Mouse (Mus musculus) right cerebral cortex, postnatal 14 days (tissue): ENCODE results near the gene Hes7.
A peak's percentile ranks its signal among the peaks of the same experiment; 100 is the strongest.

Experiments
- DNase-seq: peaks from one replicate; pipeline ENCODE4 v3.0.0; 2022

The Hes7 gene

DNA sequence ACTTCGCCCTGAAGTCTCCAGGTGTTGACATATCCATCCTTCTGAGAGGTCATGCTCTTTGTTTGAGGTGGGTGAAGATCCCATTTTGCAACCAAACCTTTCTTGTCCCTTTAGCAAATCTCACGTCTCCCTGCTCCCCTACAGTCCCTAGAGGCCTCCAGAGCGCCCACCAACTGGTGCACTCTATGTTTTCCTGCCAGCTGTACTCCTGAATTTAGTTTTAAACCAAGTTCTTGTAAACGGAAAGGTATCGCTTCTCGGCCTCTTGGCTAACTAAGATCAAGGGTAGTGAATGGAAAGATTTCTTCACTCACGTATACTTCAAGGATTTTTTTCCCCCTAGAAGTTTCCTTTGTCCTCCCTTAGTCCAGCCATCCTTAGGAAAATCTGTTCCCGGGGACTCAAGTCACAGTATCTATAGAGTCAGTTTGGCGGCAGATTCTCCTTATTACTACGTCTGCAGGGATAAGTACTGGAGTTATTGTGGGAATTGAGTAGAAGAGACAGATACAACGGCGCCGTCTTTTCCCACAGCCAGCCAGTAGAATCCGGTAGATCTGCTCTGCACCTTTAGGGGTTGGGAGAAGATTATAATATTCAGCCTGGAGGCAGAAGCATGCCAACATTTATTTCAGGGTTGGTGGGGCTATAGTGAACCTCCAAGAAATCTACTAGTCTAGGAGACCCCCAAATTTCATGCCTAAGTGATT, 603 bp upstream of the Hes7 start:
- DNase-seq = no peak

DNA sequence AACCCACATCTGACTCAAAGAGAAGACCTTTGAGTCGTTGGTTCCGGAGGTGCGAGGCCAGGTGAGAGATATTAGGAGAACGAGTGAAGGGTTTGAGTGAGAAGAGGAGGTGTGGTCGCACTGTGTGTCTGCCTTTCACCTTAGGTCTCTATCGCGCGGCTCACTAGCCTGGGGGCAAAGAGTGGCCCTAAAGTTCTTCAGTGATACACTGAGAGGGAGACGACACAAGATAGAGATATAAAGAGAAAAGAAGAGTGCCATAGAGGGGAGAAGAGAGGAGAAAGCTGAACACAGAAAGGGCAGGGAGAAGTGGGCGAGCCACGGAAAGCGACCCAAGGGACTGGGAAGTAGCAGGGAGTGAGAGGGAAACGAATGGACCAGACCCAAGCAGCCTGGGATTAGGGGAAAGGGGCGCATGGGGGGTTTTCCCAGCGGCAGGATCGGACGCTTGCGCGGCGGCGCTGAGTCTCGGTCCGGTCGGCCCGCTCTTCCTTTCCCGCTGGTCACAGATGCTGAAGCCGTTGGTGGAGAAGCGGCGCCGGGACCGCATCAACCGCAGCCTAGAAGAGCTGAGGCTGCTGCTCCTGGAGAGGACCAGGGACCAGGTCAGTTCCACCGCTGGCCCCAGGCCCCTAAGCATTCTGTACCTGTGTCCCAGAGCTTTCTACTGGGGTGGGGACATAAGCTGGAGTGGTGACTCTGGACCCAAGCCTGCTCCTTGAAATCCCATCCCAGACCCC, 967 bp downstream of the Hes7 start:
- peak; percentile 27 for DNase-seq

DNA sequence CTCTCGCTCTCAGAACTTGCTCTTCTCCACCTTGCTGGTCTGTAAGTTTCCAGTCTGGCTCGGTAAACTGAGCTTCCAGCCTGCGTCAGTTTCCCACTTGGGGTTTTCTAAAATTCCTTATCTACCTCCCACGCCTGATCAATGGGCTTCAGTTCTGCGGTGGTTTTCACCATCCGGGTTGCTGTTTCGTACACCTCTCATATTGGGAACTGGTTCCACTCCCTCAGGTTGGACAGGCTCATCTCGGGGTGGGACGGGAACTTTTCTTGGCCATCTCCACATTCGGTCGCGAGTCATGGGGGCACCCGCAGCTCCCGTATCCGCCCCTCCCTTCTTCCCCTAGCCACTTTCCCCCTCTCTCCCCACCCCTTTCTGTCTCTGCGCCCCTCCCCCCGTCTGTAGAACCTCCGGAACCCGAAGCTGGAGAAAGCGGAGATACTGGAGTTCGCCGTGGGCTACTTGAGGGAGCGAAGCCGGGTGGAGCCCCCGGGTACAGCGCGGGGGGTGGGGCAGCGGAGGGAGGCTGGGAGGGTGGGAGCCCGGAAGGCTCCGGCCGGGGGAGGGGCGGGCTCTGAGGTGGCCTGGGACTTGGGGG, 1.6 kb downstream of the Hes7 start:
- DNase-seq = peak; percentile 59

DNA sequence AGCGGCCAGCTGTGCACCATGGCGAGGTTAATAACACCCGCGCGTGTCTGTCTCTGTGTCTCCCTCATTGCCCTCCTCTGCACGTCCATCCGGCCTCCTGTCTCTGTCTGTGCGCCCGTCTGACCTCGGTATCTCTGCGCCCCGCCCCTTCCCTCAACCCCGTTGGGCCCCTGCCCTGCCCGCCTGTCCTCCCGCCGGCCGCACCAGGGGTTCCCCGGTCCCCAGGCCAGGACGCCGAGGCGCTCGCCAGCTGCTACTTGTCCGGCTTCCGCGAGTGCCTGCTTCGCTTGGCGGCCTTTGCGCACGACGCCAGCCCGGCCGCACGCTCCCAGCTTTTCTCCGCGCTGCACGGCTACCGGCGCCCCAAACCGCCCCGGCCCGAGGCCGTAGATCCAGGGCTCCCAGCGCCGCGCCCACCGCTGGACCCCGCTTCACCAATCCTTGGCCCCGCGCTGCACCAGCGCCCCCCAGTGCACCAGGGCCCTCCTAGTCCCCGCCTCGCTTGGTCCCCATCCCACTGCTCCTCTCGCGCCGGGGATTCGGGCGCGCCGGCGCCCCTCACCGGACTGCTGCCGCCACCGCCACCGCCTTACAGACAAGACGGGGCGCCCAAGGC, 2.2 kb downstream of the Hes7 start, which contains the start of gene 9130213A22Rik:
TSS of gene 9130213A22Rik (minus strand) at position 254 of the 616 bp plus-strand sequence.
- peak; percentile 90 for DNase-seq

DNA sequence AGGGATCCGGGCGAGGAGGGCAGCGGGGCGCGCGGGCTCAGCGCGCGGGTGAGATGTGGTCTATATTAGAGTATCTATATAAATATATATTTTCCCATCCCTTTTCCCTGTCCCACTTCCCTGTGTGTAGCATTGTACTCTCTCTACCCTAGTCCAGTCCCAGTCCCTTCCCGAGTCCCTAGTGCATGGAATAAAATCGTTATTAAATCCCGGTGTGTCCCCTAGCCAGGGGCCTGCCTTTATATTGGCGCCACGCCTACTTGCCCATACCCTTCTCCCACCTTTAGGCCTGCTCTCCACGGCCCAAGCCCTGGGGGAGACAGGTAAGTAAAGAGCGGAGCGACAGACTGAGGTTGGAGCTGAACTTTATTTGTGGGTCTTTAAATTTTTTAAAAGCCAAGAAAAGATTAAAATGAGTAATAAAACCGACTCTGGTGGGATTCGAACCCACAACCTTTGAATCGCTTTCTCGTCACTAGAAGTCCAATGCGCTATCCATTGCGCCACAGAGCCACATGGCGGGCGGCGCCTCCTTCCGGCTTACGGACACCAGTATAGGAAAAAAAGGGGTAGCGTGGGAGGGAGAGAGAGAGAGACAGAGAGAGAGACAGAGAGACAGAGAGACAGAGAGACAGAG, 3.0 kb downstream of the Hes7 start:
- peak; percentile 88 for DNase-seq

DNA sequence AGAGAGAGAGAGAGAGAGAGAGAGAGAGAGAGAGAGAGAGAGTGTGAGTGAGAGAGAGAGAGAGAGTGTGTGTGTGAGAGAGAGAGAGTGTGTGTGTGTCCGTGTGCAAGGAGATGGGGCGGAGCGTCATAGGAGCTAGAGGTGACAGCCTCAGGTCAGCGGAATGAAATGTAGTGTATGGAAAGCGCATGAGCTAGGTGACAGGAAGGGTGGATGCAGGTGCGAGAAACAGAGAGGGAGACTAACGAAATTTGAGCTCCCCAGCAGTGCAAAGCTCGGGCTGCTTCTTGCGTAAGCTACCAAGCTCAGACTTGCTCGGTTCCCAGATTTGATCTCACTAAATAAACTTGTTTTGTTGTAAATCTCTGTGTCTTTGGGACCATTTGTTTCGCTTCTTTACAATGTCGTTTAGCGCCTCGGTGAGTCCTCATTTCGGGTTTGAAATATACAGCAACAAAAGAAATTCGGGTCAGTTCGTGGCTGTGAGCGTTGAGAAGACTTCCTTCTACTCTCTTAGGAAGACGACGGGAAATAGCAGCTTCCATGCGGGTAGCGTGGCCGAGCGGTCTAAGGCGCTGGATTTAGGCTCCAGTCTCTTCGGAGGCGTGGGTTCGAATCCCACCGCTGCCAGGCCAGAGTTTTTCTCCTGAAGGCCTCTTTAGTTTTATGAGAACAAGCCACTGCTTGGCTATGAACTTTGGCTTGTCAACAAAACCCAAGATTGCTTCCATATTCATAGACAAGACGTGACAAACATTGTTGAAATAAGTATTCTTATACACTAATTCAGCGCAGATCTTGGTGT, 3.7 kb downstream of the Hes7 start:
- peak; percentile 88 for DNase-seq

DNA sequence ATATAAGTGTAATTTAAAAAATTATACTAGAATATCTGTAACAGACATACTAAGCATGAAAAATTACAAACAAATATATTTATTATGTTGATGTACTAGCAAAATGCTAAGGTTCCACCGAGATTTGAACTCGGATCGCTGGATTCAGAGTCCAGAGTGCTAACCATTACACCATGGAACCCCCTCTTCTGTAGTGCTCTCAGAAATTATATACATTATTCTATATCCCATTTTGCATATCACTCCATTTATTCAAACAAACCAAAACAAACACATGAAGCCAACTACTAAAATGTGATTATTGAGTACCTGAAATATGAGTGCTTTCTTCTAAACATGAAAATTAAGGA, 4.3 kb downstream of the Hes7 start:
- peak; percentile 63 for DNase-seq

DNA sequence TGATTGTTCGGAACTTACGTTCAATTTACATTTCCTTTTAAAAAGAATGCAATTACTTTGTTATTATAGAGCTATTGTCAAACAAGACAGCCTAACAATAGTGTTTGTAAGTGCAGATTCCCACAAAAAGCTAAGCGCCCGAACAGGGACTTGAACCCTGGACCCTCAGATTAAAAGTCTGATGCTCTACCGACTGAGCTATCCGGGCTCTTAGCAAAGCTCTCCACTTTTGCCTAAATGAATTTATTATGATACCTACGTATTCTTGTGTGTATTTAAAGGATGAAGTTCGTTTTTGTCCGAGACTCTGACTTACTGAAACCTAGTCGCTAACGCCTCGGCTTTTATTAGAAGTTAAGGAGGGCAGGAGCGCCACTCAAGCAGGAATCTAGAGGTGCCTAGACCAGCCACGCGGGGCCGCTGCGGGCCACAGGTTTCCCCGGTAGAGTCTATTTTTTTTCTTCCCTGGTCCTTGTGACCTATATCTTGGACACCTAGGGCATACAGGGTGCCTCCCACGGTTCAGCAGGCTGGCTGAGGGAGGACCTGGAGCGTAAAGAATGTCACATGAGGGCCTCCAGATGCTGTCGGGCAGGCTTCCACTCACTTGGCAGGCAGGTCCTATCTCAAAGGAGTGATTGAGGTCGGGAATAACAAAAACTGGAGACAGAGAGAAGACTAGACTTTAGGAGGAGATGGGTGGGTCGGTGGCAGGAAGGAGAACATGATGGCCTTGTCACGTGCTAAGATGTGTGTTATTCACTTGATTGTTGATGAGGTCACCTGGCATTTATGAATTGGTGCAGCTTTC, 5.0 kb downstream of the Hes7 start:
- peak; percentile 70 for DNase-seq

DNA sequence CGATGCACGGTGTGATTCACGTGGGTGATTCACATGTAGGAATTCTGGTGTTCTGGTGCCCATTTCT, 5.5 kb downstream of the Hes7 start, which contains the start of gene Aloxe3:
TSS of gene Aloxe3 (plus strand) at position 45 of the 67 bp plus-strand sequence.
- no peak for DNase-seq

DNA sequence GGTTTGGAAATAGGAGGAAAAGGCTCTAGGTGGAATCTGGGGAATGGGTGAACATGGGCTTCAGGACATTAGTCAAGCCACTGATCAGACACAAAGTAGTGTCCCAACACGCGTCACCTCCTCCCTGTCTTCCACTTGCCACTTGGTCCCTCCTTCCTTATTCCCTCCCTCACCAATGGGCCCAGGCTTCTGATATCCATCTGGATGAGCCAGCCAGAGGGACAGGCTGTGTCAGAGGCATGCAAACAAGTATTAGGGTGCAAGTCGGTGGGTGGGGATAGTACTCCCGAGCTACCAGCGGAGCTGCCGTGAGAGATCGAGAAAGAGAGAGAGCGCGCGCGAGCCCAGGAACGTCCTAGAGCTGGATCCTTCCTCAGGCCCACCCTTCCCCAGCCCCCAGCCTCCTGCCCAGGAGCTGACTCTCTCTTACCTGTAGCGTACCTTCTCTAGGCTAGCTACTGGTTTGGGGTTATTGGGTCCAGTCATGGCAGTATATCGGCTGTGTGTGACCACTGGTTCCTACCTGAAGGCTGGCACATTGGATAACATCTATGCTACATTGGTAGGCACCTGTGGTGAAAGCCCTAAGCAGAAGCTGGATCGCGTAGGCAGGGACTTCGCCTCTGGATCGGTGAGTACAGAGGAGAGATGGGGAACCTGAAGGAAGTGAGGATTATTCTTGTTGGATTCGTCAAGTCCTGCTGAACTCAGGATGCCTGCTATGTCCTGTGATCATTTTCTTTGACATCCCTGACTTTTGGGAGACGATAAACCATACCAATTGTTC, 5.9 kb downstream of the Hes7 start:
- peak; percentile 4 for DNase-seq

DNA sequence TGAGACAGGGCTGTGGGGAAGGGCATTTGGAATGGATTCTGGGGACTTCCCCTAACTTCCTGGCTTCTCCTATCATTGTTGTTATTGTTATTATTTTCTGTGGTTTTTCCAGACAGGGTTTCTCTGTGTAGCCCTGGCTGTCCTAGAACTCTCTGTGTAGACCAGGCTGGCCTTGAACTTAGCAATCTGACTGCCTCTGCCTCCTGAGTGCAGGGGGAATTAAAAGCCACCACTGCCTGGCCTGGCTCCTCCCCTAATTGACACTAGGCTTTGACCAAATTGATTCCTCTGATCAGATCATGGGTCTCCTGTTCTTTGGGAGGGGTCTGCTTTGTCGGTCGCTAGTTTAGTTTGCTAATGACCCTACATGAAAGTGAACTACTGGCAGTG, 6.5 kb downstream of the Hes7 start:
- no peak for DNase-seq

DNA sequence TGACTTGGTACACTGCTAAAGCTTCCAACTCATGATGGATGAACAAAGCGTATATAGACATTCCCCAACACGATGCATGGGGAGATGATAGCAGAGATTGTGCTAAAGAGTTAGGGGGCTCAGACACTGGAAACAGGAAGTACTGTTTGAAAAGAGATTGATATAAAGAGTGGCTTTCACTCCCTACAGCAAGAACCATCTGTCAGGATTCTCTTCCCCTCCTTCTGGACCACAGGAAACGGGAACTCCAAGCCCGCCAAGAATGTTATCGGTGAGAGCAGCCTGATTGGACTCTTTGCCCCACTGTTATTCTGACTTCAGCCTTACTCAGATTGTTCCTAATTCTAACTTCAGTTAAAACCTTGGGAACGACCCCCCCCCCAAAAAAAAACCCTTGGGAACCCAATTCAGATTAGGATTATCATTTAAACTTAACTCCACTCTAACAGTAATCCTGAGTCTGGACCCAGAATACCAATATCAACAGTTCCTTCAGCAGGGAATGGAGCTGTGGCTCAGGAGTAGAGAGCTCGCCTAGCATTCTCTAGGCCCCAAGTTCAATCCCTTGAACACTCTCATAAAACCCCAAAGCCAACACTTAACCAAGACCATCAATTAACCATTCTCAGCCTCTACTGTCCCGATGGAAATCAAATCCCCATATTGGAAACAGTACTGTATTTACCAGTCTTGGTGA, 8.4 kb downstream of the Hes7 start:
- DNase-seq = no peak

DNA sequence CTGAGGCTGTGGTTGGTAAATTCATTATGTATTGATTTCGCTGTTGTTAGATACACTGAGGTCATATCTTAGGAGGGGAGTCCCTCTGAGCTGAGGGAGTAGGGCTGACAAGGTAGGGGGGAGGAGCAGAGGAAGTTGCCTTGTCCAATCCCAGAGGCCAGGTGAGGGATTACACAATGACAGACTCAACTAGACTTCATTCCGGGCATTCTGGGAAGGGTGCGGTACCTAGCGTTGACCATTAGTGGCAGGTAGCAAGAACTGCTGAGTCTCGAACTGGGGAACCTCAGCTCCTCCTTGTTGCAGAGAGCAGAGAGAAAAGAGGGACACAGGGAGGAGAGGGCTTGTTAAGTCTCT, 13.3 kb downstream of the Hes7 start:
- DNase-seq = no peak

DNA sequence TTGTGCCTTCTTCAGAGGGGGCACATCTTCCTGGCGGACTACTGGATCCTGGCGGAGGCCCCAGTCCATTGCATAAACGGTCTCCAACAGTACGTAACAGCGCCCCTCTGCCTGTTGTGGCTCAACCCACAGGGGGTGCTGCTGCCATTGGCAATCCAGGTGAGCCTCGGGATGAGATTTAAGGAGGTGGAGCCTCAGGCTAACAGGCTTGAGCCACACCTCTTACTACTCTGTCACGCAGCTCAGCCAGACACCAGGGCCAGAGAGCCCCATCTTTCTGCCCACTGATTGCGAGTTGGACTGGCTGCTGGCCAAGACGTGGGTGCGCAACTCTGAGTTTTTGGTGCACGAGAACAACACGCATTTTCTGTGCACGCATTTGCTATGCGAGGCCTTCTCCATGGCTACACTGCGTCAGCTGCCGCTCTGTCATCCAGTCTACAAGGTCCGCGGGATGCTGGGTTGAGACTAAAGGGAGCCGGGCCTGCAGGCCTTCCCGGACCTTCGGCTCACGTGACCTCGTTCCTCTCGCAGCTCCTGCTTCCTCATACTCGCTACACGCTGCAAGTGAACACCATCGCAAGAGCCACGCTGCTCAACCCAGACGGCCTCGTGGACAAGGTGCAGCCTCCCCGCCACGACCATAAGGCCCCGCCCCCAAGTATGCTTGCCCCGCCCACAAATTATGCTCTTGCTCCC, 13.9 kb downstream of the Hes7 start:
- DNase-seq = peak; percentile 86

DNA sequence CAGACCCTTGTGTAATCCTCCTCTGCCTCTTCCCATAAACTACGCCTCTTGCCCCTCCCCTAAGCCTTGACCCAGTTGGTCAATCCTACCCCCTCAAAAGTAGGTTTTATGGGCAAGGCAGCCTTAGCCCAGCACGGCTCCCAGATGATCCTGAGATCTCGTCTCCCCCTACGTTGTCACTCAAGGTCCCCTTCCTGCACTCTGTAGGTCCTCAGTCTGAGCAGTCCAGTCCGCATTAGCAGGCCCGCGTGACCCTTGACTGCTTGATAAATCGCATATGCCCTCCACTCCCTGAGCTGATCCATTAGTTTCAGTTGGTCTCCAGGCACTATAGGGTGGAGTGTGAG, 14.4 kb downstream of the Hes7 start:
- DNase-seq = no peak

DNA sequence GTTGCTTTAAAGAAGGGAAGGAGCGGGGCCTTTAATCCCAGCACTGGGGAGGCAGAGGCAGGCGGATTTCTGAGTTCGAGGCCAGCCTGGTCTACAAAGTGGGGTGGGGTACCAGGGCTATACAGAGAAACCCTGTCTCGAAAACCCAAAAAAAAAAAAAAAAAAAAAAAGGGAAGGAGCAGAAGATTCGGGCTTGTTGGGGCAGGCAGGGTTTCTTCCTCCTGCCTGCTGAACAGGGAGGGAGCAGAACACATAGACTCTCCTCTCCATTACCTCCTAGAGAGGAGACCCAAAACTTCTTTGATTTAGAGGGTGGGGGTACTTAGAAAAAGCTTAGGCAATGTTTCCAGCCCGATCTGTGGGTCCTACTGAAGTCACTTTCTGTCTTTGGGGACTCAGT, 15.2 kb downstream of the Hes7 start:
- DNase-seq = no peak

DNA sequence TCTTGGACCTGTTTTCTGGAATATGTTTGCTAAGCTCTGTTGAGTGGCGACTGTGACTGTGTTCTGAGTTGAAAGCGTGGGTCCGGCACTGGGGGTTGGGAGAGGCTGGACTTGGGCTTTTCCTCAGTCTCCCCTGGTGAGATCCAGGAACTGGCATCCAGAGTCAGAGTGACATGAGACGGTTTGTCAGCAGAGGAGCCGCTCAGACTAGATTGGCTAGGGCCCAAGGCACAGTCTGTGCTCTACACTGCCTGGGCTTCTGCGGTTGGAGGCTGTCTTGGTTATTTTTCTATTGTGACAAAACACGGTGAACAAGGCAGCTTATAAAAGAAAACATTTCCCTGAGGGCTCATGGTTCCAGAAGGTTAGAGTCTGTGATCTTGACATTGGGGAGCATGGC, 27.3 kb downstream of the Hes7 start:
- no peak for DNase-seq

DNA sequence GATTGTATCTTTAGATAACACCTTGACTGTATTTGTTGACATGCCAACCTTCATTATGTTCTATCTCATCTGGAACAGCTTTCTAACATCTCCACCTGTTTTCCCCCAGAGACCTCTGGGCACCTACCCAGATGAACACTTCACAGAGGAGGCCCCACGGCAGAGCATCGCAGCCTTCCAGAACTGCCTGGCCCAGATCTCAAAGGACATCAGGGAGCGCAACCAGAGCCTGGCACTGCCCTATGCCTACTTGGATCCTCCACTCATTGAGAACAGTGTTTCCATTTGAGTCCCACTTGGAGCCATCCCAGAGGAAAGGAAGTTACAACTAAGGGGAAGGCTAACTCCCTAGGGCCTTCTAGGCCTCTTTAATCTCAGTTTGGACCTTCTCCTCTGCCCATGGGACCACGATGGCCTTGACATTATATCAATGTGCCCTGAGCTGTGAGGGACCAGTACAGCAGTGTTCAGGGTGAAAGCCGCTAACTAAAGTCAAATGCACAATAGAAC, 28.3 kb downstream of the Hes7 start:
- DNase-seq = no peak

DNA sequence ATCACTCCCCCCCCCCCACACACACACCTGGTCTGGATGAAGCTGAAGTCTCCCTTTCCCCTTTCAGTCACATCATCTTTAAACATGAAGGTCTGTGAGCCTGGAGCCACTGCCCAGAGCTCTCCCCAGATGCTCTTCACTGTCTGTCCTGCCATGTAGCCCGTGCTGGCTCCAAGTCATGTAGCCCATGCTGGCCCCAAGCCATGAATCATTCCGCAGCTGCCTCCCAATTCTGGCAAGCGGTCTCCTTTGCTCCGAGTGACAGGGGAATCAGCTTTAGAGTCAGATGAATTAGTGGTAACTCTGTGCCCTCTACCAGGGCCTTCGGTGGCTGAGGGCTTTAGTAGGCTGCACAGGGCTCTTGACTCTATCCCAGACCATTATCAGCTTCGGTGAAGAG, 29.5 kb downstream of the Hes7 start:
- DNase-seq = no peak

DNA sequence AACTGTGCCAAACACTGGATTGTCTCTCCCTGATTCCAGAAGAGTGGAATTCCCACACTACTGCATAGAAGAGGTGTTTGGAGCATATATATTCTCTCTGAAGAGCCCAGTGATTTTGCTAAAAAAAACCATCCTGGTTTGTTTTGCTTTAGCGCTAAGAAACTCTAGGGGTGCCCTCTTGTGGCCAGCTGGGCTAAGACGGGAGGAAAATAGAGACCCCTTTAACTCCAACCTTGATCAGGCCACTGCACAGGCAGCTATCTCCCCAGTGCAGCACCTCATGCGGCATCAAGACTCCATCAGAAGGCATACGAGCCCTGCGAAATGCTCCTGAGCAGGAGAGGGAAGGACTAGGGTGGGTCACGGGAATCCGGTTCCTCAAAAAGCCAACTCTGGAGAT, 30.2 kb downstream of the Hes7 start:
- DNase-seq = peak; percentile 79
